Mouse (Mus musculus) lung, adult 10 weeks (tissue): Measurements from ENCODE around the gene Lsm6. TPM values are rescaled to one million over a fixed set of nuclear protein-coding genes. Genes with fewer than 3 reads are reported as not detected.

ENCODE experiments used
- polyA plus RNA-seq: library from polyadenylated mRNA; stranded (reverse); fragments of 350-450 nt; fragmentation: Illumina TruSeq; extraction: RNeasy Lipid Tissue Mini Kit (QIAGEN cat#74804); gene quantifications from one replicate; pipeline ENCODE4 v1.2.3, GENCODE M21; 2014; ENCODE audit warnings: low read depth, low replicate concordance; ENCODE audit not compliant: insufficient read depth

The Lsm6 gene
- 48.0 TPM for polyA plus RNA-seq

GRCm38 (mm10) chr8:78820673-78821310 is at the start of gene Lsm6:
Gene Lsm6, minus strand, starts transcription at chr8:78821140.

Other genes starting within 250 kb of the Lsm6 start
- 1.5 TPM for gene Zfp827, start 207.3 kb upstream of the Lsm6 start, polyA plus RNA-seq